Mouse (Mus musculus): ENCODE measurements around the gene Alg14.

GRCm38 (mm10) chr3:121373897-121374441 is 82.4 kb downstream of the Alg14 start:
- TF ChIP-seq POLR2A (IDR thresholded peaks at IDR 0.05; ENCODE audit: borderline replicate concordance, control insufficient read depth, low read depth, low read length), result no peak
- no peak for TF ChIP-seq CTCF (IDR thresholded peaks at IDR 0.05; ENCODE audit: control insufficient read depth, insufficient read depth, low read length)
